Comparison of ENCODE assay signal across 25 mouse cellular contexts in genomic region chr16:35777768-35778167, GRCm38 (mm10).
"Had no signal": no experiment of that assay in that cellular context is flagged by ENCODE, and none has a peak within 500 bp of the region (broad histone marks: within the 10 kb centered on the region; RNA-seq: fewer than 3 reads in every experiment).

No protein-coding gene starts in this region.

- H3K4me3 ChIP-seq: heart, embryonic 13.5 days; heart, embryonic 15.5 days; hindbrain, embryonic 13.5 days; hindbrain, embryonic 15.5 days; kidney, embryonic 15.5 days; layer of hippocampus, adult 2 months; left cerebral cortex, adult 2 months; limb, embryonic 10.5 days; limb, embryonic 12.5 days; liver, embryonic 13.5 days; liver, embryonic 15.5 days had no signal

- H3K27me3 ChIP-seq: heart, embryonic 13.5 days; heart, embryonic 15.5 days; hindbrain, embryonic 13.5 days; hindbrain, embryonic 15.5 days; kidney, embryonic 15.5 days; limb, embryonic 12.5 days; liver, embryonic 13.5 days; liver, embryonic 15.5 days had no signal

- ATAC-seq: hindbrain, postnatal 0 days; intestine, embryonic 16.5 days had no signal

- DNase-seq: gastrocnemius, postnatal 14 days; gastrocnemius, postnatal 36 days; heart, adult 18-20 months; heart, postnatal 14 days; heart, postnatal 36 days; kidney, adult 11 months; kidney, adult 2 months; kidney, adult 9 months; kidney, postnatal 14 days; kidney, postnatal 36 days; liver; liver, embryonic 13.5 days had no signal

- H3K4me1 ChIP-seq: hindbrain, embryonic 13.5 days; hindbrain, embryonic 15.5 days; kidney, embryonic 15.5 days; limb, embryonic 10.5 days; limb, embryonic 12.5 days had no signal

- H3K27ac ChIP-seq: heart, embryonic 15.5 days; hindbrain, embryonic 13.5 days; hindbrain, embryonic 15.5 days; hindbrain, postnatal 0 days; kidney, embryonic 15.5 days; kidney, postnatal 0 days; layer of hippocampus, adult 2 months; left cerebral cortex, adult 2 months; limb, embryonic 10.5 days; limb, embryonic 12.5 days; liver, embryonic 13.5 days; liver, embryonic 15.5 days had no signal

- H3K36me3 ChIP-seq: heart, embryonic 15.5 days; hindbrain, embryonic 13.5 days; hindbrain, embryonic 15.5 days; kidney, embryonic 15.5 days; limb, embryonic 12.5 days; liver, embryonic 13.5 days; liver, embryonic 15.5 days had no signal

- H3K9me3 ChIP-seq: heart, embryonic 13.5 days; heart, embryonic 15.5 days; hindbrain, embryonic 13.5 days; hindbrain, embryonic 15.5 days; kidney, embryonic 15.5 days; limb, embryonic 10.5 days; limb, embryonic 12.5 days; liver, embryonic 13.5 days; liver, embryonic 15.5 days had no signal
